Mouse (Mus musculus) activated CD4-positive, CD25-positive, alpha-beta regulatory T cell, adult 4 months (primary cell): ENCODE data around the gene Col6a5. TPM values are rescaled to one million over a fixed set of nuclear protein-coding genes. Genes with fewer than 3 reads are reported as not detected.
"Not testable (repeated sequence)": the region's sequence is repeated elsewhere in the genome, so short reads cannot be mapped to it uniquely, and the experiment has no call there.

ENCODE experiments used
- ATAC-seq: one replicate; pipeline ENCODE4 v1.8.0; 2017
- polyA plus RNA-seq, 2 experiments: library from polyadenylated mRNA; unstranded; fragments of 100-300 nt; shearing (Covaris generic); gene quantifications; one replicate each; pipeline ENCODE4 v1.2.1; 2017

Col6a5 gene
- polyA plus RNA-seq, 2 experiments from 2014 or later = not detected

DNA sequence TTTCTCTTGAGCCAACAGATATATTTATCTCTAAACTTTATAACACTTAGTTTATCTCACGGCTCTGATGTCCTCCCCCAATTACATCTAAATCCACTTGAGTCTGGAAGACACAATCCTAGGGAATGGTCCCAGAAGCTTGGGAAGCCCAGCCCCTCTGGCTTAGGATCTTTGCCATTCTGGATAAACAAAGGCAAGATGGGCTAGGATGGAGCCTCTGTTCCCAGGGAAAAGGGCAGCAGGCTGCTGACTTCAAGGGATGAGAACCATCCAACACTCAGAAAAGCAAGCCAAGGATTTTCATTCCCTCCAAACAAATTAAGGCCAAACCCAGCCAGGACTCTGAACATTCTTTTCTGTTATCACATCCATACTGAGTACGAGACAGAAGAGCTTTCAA is 51.1 kb downstream of the Col6a5 start:
- ATAC-seq = no peak

DNA sequence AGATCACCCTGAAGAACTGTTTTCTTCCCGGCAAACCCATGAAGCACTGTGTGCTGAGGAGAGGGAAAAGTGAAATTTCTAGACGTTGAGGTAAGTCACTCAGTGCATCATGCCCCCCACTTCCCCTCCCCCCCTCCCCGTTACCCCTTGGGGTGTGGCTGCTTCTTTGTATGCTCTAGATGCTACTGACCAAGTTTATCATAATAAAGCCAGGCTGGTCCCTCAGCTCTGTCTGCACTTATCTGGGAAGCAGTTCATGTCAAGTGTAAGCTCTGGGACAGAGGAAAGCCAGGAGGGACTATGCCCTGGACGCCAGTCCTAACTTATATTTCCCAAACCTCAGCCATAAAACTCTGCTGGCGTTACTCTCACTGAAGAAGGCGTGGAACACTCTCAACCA is 53.0 kb downstream of the Col6a5 start:
- no peak for ATAC-seq

DNA sequence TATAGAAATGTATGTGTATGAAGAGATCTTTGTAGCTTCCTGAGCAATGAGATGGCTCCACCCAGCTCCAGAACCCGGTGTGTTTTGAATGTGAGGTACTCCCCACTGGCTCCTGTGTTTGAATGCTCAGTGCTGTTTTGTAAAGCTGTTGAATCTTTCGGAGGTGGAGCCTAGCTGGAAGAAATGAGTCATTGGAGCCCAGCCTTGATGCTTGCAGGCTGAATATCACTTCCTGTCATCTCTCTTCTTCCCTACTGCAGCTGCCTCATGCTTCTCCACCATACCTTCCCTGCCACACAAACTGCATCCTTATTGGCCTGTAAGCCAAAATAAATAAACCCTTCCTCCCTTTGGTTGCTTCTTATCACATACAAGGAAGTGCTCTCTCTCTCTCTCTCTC is 72.9 kb downstream of the Col6a5 start:
- peak; percentile 97 for ATAC-seq

DNA sequence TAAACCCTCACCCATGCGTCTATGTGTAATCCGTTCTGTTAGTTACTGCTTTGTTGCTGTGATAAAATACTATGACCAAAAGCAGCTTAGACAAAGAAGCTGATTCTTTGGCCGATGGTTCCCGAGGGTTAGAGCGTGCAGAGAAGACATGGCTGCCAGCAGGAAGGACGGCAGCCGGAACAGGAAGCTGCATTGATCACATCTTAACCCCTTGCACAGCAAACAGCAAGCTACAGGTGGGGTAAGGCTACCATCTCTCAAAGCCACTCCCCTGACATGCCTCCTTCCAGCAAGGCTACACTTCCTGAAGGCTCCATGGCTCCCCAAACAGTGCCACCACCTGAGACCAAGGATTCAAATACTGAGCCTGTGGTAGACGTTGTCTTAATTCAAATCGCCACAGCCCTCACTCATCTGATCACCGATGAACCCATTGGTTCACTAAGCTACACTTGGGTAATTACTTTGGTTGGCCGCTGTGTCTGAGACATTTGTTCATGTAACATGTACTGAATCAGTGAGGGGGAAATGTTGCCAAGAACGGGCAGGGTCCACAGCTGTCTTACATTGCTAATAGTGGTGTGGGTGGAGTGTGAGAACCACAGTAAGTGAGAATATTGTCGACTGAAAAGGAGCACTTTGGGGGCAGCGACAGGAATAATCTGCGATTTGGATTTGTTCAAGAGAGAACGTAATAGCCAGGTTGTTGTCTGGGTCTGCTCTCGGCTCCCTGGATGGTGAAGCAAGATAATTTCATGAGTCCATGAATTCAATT is 75.6 kb downstream of the Col6a5 start:
- no peak for ATAC-seq

DNA sequence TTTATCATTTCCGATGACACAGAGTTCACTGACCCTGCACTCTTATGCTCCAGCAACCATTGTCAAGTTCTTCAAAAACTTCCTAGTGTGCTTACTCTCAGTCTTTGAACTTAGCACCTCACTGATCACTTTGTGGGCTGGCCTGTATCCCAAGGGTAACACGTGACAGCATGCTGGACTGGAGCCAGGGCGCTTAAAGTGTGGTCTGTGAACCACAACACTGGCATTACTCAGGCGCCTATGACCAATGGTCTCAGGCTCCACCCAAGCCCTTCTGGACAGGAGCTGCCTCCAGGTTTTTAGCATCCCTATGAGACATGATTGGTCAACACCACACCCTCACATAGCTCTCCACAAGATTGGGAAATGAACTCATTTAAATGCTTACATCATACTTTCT is 79.7 kb downstream of the Col6a5 start:
- no peak for ATAC-seq

DNA sequence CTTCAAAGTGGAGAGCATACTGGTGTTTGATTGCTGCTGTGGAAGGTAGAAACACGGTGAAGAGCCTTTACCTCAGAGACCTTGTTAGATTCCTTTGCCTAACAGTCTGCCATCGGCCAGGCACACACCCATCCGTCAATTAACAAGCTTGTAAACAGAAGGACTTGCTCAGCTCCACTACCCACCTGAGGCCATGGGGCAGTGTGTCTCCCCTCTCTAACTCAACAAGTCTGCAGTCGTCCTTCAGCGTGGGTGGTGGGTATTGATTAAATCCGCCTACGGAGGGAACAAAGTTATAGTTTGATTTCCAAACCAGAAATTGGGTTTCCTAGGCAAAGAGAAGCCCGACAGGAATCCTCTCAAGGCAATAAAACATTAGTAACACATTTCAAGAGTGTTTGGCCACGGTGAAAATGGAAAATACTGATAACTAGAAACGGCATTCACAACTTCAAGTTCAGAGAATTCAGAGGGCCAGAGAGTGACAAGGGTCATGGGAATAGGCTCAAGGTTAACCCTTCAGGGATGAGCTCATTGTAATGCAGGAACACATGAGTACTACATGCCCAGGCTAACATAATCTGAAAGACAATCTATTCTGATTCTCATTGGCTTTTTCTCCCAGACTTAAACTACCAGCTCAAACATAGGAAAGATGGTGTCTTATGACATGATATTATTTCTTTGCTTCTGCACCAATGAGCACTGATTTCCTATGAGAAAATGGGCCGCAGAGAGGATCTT is 81.9 kb downstream of the Col6a5 start:
- no peak for ATAC-seq

DNA sequence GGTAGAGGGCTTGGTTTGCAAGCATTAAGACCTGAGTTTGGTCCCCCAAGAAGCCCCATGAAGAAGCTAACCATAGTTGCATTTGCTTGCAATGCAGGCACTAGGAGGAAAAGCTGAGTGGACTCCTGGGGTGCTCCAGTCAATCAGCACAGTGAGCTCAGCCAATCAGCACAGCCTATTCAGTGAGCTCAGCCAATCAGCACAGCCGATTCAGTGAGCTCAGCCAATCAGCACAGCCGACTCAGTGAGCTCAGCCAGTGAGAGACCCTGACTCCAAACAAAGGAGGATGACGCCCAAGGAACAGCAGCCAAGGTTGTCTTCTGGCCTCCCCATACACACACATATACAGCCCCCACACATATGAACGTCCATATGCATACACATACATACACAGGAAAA is 84.3 kb downstream of the Col6a5 start:
- ATAC-seq = no peak

DNA sequence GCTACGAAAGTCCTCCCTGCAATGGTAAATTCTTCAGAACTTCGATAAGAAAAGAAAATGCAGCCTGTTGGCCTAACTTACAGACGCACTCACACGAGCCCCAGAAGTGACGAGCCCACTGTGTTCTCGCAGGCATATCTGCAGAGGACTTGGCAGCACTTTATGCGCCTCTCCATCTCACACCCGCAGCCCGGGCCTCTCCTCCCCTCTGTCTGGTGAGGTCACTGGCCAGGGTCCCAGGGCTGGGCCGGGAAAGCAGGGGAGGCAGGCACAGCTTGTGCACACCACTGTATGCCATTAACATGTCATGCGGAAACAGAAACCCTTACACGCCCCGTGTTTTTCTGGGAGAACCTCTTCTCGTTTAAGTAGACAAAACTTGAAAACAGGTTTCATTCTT is 88.8 kb downstream of the Col6a5 start:
- no peak for ATAC-seq

DNA sequence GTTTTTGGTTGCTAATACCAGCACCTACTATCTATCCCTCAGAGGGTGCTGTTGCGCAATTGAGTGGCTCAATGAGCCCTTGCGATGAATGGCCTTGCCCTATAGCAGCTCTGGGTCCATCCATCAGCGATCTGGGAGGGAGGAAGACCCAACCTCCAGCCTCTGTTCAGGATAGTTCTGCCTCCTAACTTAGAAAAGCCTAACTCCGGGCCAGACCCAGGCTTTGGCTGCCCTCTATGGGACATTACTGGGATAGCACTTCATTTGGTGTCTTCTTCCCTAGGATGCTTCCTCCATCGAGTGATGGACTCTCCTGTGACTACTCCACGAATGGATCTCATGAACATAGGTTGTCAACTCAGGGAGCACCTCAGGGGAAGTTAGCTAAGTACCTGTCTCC is 102.7 kb downstream of the Col6a5 start:
- ATAC-seq = no peak

DNA sequence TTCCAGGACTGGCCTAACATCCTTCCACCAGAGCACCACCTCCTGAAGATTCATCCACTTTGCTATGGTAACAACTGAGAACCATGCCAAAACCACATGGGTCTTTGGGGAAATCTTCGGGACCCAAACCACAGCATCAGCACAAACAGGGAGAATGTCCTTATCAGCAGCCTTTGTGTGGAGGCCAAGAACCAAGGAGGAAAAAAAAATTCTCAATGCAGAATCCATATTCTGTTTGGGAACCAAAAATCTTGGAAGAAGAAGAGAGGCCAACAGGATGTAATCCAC is 107.7 kb downstream of the Col6a5 start:
- no peak for ATAC-seq

DNA sequence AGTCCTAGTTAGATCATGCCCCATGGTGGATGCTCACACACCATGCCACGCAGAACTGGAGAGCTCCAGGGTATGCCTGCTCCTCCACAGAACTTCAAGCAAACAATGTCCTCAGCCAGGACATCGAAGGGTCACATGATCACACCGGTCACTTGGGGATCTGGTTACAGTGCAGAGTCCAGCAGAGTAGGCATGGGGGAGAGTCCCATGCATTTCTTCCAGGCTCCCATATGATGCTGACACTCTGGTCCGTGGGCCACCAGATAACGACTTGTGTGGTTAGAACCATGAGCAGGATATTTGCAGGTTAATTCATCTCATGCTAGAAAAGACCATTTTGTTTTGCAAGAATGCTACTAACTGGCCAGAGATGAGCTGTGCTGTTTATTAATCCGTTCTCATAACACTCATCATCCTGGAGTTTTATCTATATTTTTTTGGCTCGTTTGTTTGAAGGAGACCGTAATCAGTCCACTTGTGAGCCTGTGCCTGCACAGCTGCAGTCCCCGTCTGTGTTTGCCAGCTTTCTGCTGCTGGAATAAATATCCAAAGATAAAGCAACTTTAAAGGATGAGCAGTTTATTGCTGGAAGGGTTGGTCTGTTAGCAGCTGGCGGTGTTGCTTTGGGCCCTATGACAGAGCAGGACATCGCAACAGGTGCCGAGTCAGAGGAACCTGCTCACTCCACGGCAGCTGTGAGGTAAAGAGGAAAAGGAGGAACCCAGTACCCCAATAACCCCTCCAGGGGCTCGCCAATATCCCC is 108.2 kb downstream of the Col6a5 start:
- ATAC-seq = no peak

DNA sequence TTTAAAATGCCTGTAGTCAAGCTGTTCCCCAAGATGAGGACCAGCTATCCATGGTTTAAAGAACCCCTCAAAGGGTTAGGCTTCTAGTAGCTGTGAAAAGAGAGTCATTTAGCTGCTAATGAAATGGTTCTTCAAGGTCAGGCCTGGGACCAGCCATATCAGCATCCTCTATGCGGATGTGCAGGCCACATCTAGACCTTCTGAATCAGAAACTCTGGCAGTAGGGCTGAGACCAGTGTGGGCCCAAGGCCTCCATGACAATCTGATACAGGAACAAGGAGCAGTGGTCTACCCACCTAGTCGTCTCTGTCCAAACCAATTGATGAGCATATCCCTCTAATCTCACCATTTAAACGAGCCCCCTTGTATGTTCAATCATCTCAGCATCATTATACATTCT is 109.4 kb downstream of the Col6a5 start:
- ATAC-seq = no peak

DNA sequence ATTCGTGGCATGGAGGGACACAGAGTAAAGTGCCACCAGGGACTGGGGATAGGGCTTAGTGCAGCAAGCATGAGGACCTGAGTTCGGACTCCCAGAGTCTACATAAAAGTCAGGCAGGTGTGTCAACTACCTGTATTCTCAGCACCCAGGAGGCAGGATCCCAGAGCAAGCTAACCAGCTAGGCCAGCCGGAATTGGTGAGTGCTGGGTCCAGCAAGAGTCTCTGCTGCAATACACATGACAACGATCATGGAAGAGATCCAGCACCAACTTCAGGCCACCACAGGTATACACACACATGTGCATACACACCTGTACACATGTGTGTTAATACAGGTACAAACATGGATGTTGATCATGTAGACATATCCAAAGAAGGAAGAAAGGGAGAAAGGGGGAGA is 112.0 kb downstream of the Col6a5 start:
- no peak for ATAC-seq

DNA sequence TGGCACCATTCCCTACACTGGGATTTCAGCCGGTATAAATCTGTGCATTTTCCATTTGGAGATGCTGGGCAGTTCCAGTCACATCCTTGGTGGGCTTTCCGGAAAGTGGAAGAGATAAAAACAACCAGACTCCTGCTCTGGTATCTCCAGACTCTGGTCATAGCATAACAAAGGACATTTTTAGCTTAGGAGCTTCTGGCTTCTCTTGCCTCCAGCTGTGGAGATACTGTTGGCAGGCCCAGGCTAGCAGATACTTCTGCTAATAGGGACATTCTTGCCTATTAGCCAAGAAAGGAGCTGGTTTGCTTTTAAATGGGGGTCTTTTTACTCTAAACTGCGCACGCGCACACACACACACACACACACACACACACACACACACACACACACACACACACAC is 113.2 kb downstream of the Col6a5 start:
- ATAC-seq = no peak

DNA sequence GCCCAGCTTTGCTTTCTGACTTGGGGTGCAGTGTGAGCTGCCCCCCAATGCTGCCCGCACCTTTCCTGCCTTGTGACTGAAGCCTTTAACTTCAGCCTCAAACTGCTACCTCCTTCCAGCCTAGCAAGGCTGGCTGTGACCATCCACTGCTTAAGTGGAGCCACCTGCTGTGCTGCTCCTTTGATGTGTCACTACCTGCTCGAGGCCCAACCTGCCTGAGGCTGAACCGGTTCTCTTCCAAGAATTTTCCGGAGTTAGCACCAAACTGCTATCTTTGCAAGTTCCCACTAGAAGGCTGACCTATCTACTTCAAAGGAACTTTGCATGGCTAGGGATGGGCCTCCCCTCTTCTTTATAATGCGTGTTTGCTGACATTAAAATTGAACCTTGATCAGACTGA is 119.1 kb downstream of the Col6a5 start:
- ATAC-seq = not testable (repeated sequence)

DNA sequence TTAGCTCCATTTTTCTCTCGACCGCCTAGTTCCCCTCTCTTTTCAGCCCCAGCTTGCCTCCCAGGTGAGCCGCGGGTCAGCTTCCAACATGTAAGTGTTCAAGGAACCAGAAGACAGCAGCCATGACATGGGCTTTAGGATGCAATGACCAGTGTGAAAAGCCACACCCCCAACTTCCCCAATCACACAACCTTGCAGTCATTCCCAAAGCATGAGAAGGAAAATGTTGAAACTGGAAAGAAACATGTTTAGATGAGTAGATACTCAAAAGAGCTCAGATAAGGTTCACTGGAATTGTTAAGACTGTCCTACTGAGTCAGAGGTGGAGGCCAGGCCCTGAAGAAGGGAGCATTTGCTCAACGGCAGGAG is 121.3 kb downstream of the Col6a5 start:
- ATAC-seq = no peak

DNA sequence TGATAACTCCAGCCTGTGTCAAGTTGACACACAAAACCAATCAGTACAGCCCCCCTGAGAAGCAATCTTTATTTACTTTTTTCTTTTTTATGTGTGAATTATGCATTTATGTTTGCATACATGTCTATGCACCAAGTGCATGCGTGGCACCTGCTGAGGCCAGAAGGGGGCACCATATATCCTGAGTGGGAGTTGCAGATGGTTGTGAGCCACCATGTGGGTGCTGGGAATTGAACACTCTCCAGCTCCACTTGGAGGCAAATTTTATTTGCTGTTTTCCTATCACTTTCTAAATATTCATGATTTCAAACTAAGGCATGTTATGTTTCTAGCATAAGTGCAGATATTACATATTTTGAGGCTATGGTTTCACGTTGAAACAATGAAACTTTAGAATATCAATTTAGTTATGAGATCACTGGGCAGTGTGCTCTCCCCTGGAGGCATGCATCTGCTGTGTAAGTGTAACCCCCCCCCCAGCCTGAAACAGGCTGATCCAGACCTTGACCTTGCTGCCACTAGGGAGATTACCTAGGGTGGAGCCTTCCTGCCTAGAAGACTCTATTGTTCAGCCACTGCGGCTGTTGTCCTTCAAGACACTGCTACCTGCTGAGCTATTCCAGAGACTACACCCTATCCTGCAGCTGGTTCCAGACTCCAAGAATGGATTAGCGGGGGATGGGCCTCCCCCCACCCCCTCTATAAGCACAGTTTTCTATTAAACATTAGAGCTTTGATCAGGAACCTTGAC is 121.9 kb downstream of the Col6a5 start:
- ATAC-seq = no peak

DNA sequence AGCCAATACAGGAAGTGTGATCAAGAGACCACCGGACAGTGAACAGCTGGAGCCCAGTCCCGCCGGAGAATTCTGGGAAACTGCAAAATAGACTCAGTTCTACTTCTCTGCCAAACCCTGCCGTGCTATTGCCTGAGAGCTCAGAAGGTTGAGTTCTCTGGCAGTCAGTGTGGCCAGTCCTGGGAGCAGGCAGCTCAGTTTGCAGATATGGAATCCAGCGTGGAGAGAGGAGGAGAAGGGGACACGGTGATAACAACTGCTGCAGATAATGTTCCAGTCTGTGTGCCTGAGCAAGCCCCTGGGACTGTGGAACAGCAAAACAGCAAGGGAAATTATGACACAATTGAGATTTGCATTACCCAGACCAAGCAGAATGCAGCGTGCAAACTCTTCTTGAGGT is 124.9 kb downstream of the Col6a5 start:
- no peak for ATAC-seq

DNA sequence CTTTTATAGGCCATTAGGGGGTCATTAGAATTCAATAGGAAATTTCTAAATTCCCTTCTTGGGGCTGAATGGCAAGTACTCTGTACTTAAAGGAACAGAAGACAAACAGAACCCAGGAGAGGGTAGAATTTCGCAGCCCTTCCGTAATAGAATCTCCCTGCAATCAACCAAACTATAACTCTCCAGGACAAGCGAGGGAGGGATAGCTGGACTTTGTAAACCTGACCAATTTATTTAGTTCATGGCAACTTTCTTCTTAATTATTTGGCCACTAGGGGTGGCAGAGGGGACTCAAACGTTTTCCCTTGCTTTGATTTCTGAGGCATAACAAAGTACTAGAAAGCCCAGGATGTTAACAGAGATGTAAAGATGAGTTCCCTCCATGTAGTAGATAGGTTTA is 125.6 kb downstream of the Col6a5 start:
- no peak for ATAC-seq

DNA sequence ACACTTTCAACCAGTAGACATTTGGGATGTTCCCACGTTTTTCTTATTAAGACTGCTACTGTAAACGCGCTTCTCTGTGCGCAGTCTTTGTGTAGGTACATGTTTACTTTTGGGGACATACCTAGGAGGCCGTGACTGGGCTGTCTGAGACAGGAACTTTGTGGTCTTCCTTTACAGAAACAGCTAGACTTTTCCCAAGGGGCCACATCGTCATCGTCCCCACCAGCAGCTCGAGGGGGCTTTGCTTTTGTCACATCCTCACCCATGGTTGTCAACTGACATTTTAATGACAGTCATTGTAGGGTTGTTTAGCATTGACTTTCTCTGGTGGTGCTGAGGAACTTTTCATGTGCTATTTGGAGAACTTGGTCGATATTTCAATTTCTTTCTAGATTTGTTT is 129.2 kb downstream of the Col6a5 start:
- ATAC-seq = no peak

DNA sequence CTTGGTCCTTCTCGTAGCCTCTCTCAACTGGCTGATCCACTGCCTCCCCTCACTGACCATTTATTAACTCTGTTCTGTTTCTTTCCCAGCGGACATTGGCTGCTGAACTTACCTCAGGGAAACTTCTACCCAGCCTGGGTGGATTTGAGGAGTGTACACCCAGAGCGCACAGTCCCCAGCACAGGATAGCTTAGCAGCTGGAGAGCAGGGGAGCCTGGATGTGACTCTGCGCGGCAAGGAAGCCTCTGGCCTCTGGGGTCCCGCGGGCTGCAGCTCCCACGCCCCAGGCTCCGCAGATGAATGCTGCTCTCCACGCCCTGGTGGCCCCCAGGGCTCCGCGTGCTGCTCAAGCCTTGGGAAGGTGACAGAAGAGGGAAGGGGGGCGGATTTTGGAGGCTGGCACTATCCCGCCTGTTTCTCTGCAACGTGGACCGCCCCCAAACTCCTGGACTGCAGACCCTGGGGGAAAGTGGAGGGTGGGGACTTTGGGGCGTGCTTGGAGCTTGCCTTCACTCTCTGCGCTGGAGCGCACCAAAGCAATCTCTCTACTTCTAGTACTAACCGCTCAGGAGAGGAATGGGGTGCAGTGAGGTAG is 132.6 kb downstream of the Col6a5 start, which contains the start of gene Col6a6:
Gene Col6a6 (minus strand): TSS at position 370 of the 595 bp plus-strand sequence.
- no peak for ATAC-seq

DNA sequence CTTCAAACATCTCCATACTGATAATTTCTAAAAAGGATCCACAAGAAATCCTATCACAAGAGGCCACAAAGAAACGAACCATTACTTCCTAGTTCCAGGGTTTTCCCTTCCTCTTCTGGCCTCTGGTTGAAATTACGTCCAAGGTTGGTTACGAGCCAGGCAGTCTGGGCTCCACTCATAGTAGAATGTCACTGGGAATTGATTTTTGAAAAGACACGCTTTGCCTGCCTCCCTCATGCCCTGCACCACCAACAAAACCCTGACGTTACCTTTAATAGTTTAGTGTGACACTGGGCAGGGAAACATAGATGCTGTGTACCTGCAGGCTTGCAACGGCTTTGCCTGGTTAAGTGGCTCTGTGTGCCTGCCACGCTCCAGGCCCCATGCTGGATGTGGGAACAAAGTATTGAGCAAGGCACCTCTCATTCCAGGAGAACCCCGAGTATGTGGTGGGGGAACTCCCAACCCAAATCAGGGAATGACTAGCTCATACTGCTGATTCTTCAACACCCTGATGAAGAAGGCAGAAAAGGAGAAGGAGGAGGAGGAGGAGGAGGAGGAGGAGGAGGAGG is 133.3 kb downstream of the Col6a5 start:
- no peak for ATAC-seq
